In genomic region chr13:91741280-91742047, GRCm38 (mm10) we compare ENCODE assay signal across 7 mouse cellular contexts. TPM values are rescaled to one million over a fixed set of nuclear protein-coding genes. Genes with fewer than 3 reads are reported as not detected.
DNase-seq lines count a peak whose midpoint lies in the region; ATAC-seq and TF ChIP-seq lines count a peak whose summit lies in the region.

Gene Acot12, plus strand, starts transcription at chr13:91741512.

- TF ChIP-seq POLR2A in embryonic fibroblast, embryonic 13.5 days (IDR thresholded peaks at IDR 0.05; ENCODE audit: low read depth, low read length): no peak

- 0 out of 2 replicates have a peak, but pooled peaks cover 2% of the 10 kb centered on the region for H3K27me3 ChIP-seq in midbrain, embryonic 11.5 days (ENCODE audit: control insufficient read depth, insufficient read depth, low read length)
- H3K27me3 ChIP-seq in stomach, postnatal 0 days (ENCODE audit: control insufficient read depth, insufficient read depth, low read length): no peaks in the 10 kb centered on the region

- H3K4me1 ChIP-seq in embryonic fibroblast, embryonic 13.5 days (ENCODE audit: control insufficient read depth, insufficient read depth, low read length): no peaks in the 10 kb centered on the region
- H3K4me1 ChIP-seq in midbrain, embryonic 11.5 days (ENCODE audit: control insufficient read depth, insufficient read depth, low read length): peaks cover 3% of the 10 kb centered on the region; the same call in 1 of the 2 replicates
- no peaks in the 10 kb centered on the region for H3K4me1 ChIP-seq in stomach, postnatal 0 days (replicated peaks; ENCODE audit: control insufficient read depth, insufficient read depth)

- WGBS in midbrain, embryonic 11.5 days: 8% methylated on average over 45 of the region's 45 CpGs
- 9% methylated on average over 45 of the region's 45 CpGs for WGBS in stomach, postnatal 0 days

- H3K36me3 ChIP-seq in midbrain, embryonic 11.5 days (ENCODE audit: control insufficient read depth, insufficient read depth, low read length): no peaks in the 10 kb centered on the region
- no peaks in the 10 kb centered on the region for H3K36me3 ChIP-seq in stomach, postnatal 0 days (ENCODE audit: control insufficient read depth, insufficient read depth, low read length)

- H3K4me3 ChIP-seq in embryonic fibroblast, embryonic 13.5 days (ENCODE audit: insufficient read depth, low read length): peak within 1 kb of the TSS; percentile 19
- H3K4me3 ChIP-seq in midbrain, embryonic 11.5 days (ENCODE audit: low read depth, low read length): peak within 1 kb of the TSS; percentile 33
- H3K4me3 ChIP-seq in stomach, postnatal 0 days (ENCODE audit: low read depth, low read length): peak within 1 kb of the TSS; percentile 39

- peak within 1 kb of the TSS; percentile 60 for H3K9ac ChIP-seq in midbrain, embryonic 11.5 days (ENCODE audit: low read length)
- H3K9ac ChIP-seq in stomach, postnatal 0 days (ENCODE audit: low read length): peak within 1 kb of the TSS; percentile 35; the same call in 1 of the 2 replicates

- H3K9me3 ChIP-seq in midbrain, embryonic 11.5 days (ENCODE audit: control insufficient read depth, low read length): no peaks in the 10 kb centered on the region
- no peaks in the 10 kb centered on the region for H3K9me3 ChIP-seq in stomach, postnatal 0 days (ENCODE audit: control insufficient read depth, low read length)

- no peak for TF ChIP-seq CTCF in embryonic fibroblast, embryonic 13.5 days (IDR thresholded peaks at IDR 0.05; ENCODE audit: borderline replicate concordance, insufficient read depth, low read length)
- no peak for TF ChIP-seq CTCF in stomach, postnatal 0 days (IDR thresholded peaks at IDR 0.05; ENCODE audit: low read depth)

- TF ChIP-seq EP300 in stomach, postnatal 0 days (optimal IDR thresholded peaks at IDR 0.05): no peak

- intact Hi-C loops in heart, postnatal 10 days (cut with DNase I): no loop called here

- peak within 1 kb of the TSS; percentile 74 for H3K4me2 ChIP-seq in midbrain, embryonic 11.5 days
- peak within 1 kb of the TSS; percentile 68 for H3K4me2 ChIP-seq in stomach, postnatal 0 days (replicated peaks; ENCODE audit: low read depth)

- peak; percentile 90 for ATAC-seq in midbrain, embryonic 11.5 days (ENCODE audit: low FRiP score)
- peak; percentile 56 for ATAC-seq in stomach, postnatal 0 days (ENCODE audit: low FRiP score, low TSS enrichment)

- peak; percentile 30 for DNase-seq in NIH3T3 (ENCODE audit: low read depth)
- DNase-seq in adrenal gland, postnatal 36 days: peak; percentile 60 to 77
- peak; percentile 35 to 44 for DNase-seq in heart, postnatal 10 days
- DNase-seq in kidney, postnatal 36 days: peak; percentile 86 to 89
- peak; percentile 91 for DNase-seq in midbrain, embryonic 11.5 days (ENCODE audit: low spot score, missing footprints)
- DNase-seq in stomach, postnatal 0 days (ENCODE audit: low spot score): peak; percentile 44

- no peak within 1 kb of the TSS for H3K27ac ChIP-seq in embryonic fibroblast, embryonic 13.5 days (ENCODE audit: insufficient read depth, low read length)
- no peak within 1 kb of the TSS for H3K27ac ChIP-seq in midbrain, embryonic 11.5 days (ENCODE audit: low read depth, low read length)
- H3K27ac ChIP-seq in stomach, postnatal 0 days (replicated peaks): no peak within 1 kb of the TSS

RNA-seq across cellular contexts. Expression of gene Acot12, which starts in this region (rescaled TPM):
- 1 to 10 TPM in 1 of 2 experiments, under 1 TPM in 1; 0.56 to 2.5 TPM for total RNA-seq in adrenal gland, postnatal 36 days (2021)
- polyA plus RNA-seq in embryonic fibroblast, embryonic 13.5 days (2011; ENCODE audit: insufficient read length, low read depth, missing spikeins): not detected in 2 replicates
- total RNA-seq in heart, postnatal 10 days (2021): under 1 TPM in 1 of 2 experiments, not detected in 1; 0.48 TPM
- not detected in 2 replicates for polyA plus RNA-seq in midbrain, embryonic 11.5 days (2014; fragmentation: Nextera tagmentation; extraction: Ambion mirVana)
- polyA plus RNA-seq in stomach, postnatal 0 days (2015; fragmentation: Nextera tagmentation; extraction: Ambion mirVana): 0.15 and 0.18 TPM in 2 replicates

Comparison
In these comparisons a context has a peak if more than half of its experiments do, and no peak if none do; other contexts are left out.
1. Peak in DNase-seq in heart, postnatal 10 days; RNA of the gene not detected or under 1 TPM.
2. Peak in DNase-seq, ATAC-seq, H3K4me3 ChIP-seq, H3K9ac ChIP-seq and H3K4me2 ChIP-seq in midbrain, embryonic 11.5 days; RNA of the gene not detected or under 1 TPM.
3. Peak in DNase-seq, ATAC-seq, H3K4me3 ChIP-seq, H3K9ac ChIP-seq and H3K4me2 ChIP-seq in stomach, postnatal 0 days; RNA of the gene not detected or under 1 TPM.
4. DNase-seq: peak in every context shown above with its lines; median percentile 91 in midbrain, embryonic 11.5 days; 88 in kidney, postnatal 36 days; 68 in adrenal gland, postnatal 36 days; 44 in stomach, postnatal 0 days; 40 in heart, postnatal 10 days; 30 in NIH3T3.